Mouse (Mus musculus) kidney, adult 2 months (tissue): Measurements from ENCODE around the gene Armc5.

ENCODE experiments used
- CTCF ChIP-seq: fragments of 200-500 bp; conservative IDR thresholded peaks from 2 replicates; pipeline ENCODE4 v1.5.1; 2011; ENCODE audit warnings: low read depth, mild to moderate bottlenecking, control low read depth, low read length, moderate library complexity, mixed read lengths; ENCODE audit not compliant: insufficient read depth, insufficient read length
- POLR2A ChIP-seq: fragments of 200-500 bp; IDR thresholded peaks from one replicate; pipeline ENCODE4 v1.6.1; 2011; ENCODE audit warnings: low read depth, low read length, control low read depth

- no peak for TF ChIP-seq CTCF
- no peak for TF ChIP-seq POLR2A
Measured at GRCm38 (mm10) chr7:128248081-128249042, 11.2 kb downstream of the Armc5 start.
